Mouse (Mus musculus) MEL (cell line): Measurements from ENCODE around the gene Haao. TPM values are rescaled to one million over a fixed set of nuclear protein-coding genes. Genes with fewer than 3 reads are reported as not detected.

Source experiments
- DNase-seq: peaks from one replicate; pipeline ENCODE4 v3.0.0; 2011; ENCODE audit warnings: low read depth, low spot score
- H3K27ac ChIP-seq: 2 replicates; pipeline ENCODE4 v1.5.1; 2012; ENCODE audit warnings: low read depth, mild to moderate bottlenecking, control low read depth, low read length, moderate library complexity; ENCODE audit not compliant: control insufficient read depth
- H3K27me3 ChIP-seq, 2 experiments: fragments of 150-350 bp in 1 of 2; sonication (generic) in 1 of 2; 2 replicates each; pipeline ENCODE4 v1.6.1; 2012; ENCODE audit warnings: low read length in 2 of 2, mild to moderate bottlenecking in 2 of 2, improper control_type of control experiment in 1 of 2, moderate library complexity in 1 of 2; ENCODE audit not compliant: insufficient read depth in 2 of 2, control insufficient read depth in 1 of 2
- H3K36me3 ChIP-seq, 2 experiments: 2 replicates each; pipeline ENCODE4 v1.6.1; 2012 to 2014; ENCODE audit warnings: low read length in 2 of 2, improper control_type of control experiment in 1 of 2, inconsistent platforms in 1 of 2, mild to moderate bottlenecking in 1 of 2; ENCODE audit not compliant: insufficient read depth in 2 of 2, control insufficient read depth in 1 of 2
- H3K4me1 ChIP-seq, 2 experiments: fragments of 150-350 bp in 1 of 2; sonication (generic) in 1 of 2; 2 replicates each; pipeline ENCODE4 v1.6.1; 2012; ENCODE audit warnings: low read length in 2 of 2, improper control_type of control experiment in 1 of 2, mild to moderate bottlenecking in 1 of 2; ENCODE audit not compliant: insufficient read depth in 2 of 2, control insufficient read depth in 1 of 2
- H3K4me3 ChIP-seq, 2 experiments: fragments of 150-350 bp in 1 of 2; sonication (generic) in 1 of 2; 2 replicates each; pipeline ENCODE4 v1.5.1; 2012; ENCODE audit warnings: low read depth in 2 of 2, low read length in 2 of 2, mild to moderate bottlenecking in 2 of 2, moderate library complexity in 2 of 2, control low read depth in 1 of 2, improper control_type of control experiment in 1 of 2; ENCODE audit not compliant: control insufficient read depth in 1 of 2, insufficient read depth in 1 of 2
- H3K79me2 ChIP-seq: 2 replicates; pipeline ENCODE4 v1.6.1; 2012; ENCODE audit warnings: mild to moderate bottlenecking, low read length, moderate library complexity; ENCODE audit not compliant: control insufficient read depth, poor library complexity, insufficient read depth
- H3K9ac ChIP-seq: 2 replicates; pipeline ENCODE4 v1.6.1; 2012; ENCODE audit warnings: low read depth, mild to moderate bottlenecking, control low read depth, low read length, moderate library complexity; ENCODE audit not compliant: control insufficient read depth, poor library complexity, severe bottlenecking
- H3K9me3 ChIP-seq: fragments of 150-350 bp; sonication (generic); replicated peaks from 2 replicates; pipeline ENCODE4 v1.6.1; 2012; ENCODE audit warnings: mild to moderate bottlenecking, low read length, improper control_type of control experiment, moderate library complexity; ENCODE audit not compliant: insufficient read depth
- BHLHE40 ChIP-seq: IDR thresholded peaks from 2 replicates; pipeline ENCODE4 v1.6.1; 2012; ENCODE audit warnings: low read depth, mild to moderate bottlenecking, inconsistent platforms, low read length, improper control_type of control experiment, borderline replicate concordance
- EP300 ChIP-seq, 2 experiments: IDR thresholded peaks; 2 replicates each; pipeline ENCODE4 v1.6.1; 2011; ENCODE audit warnings: improper control_type of control experiment in 2 of 2, low read length in 2 of 2, low read depth in 1 of 2, mild to moderate bottlenecking in 1 of 2
- ETS1 ChIP-seq: IDR thresholded peaks from 2 replicates; pipeline ENCODE4 v1.6.1; 2012; ENCODE audit warnings: low read depth, mild to moderate bottlenecking, inconsistent platforms, low read length, improper control_type of control experiment, moderate library complexity
- GATA1 ChIP-seq: IDR thresholded peaks from 2 replicates; pipeline ENCODE4 v1.6.1; 2011; ENCODE audit warnings: low read depth, low read length, improper control_type of control experiment
- HCFC1 ChIP-seq: IDR thresholded peaks from 2 replicates; pipeline ENCODE4 v1.6.1; 2012; ENCODE audit warnings: low read depth, mild to moderate bottlenecking, inconsistent platforms, low read length, improper control_type of control experiment, moderate library complexity
- JUND ChIP-seq: IDR thresholded peaks from 2 replicates; pipeline ENCODE4 v1.6.1; 2011; ENCODE audit warnings: low read depth, mild to moderate bottlenecking, improper control_type of control experiment, low read length
- MYB ChIP-seq: IDR thresholded peaks from 2 replicates; pipeline ENCODE4 v1.6.1; 2011; ENCODE audit warnings: mild to moderate bottlenecking, low read depth, low read length, improper control_type of control experiment
- NRF1 ChIP-seq: IDR thresholded peaks from 2 replicates; pipeline ENCODE4 v1.6.1; 2014; ENCODE audit warnings: low read depth, mild to moderate bottlenecking, inconsistent platforms, low read length, improper control_type of control experiment, moderate library complexity; ENCODE audit not compliant: poor library complexity, insufficient read depth, severe bottlenecking
- POLR2A ChIP-seq, 2 experiments: IDR thresholded peaks; 2 replicates each; pipeline ENCODE4 v1.6.1; 2011 to 2012; ENCODE audit warnings: low read length in 2 of 2, mild to moderate bottlenecking in 2 of 2, control low read depth in 1 of 2, improper control_type of control experiment in 1 of 2, low read depth in 1 of 2, moderate library complexity in 1 of 2; ENCODE audit not compliant: control insufficient read depth in 1 of 2, insufficient read depth in 1 of 2, poor library complexity in 1 of 2
- POLR2AphosphoS2 ChIP-seq: IDR thresholded peaks from 2 replicates; pipeline ENCODE4 v1.6.1; 2011; ENCODE audit warnings: low read length, improper control_type of control experiment
- RCOR1 ChIP-seq: IDR thresholded peaks from 2 replicates; pipeline ENCODE4 v1.6.1; 2012; ENCODE audit warnings: low read depth, mild to moderate bottlenecking, inconsistent platforms, low read length, improper control_type of control experiment
- SIN3A ChIP-seq: IDR thresholded peaks from 2 replicates; pipeline ENCODE4 v1.6.1; 2012; ENCODE audit warnings: low read length, improper control_type of control experiment, inconsistent platforms
- SMC3 ChIP-seq: IDR thresholded peaks from 2 replicates; pipeline ENCODE4 v1.6.1; 2011; ENCODE audit warnings: low read depth, low read length, improper control_type of control experiment
- TAL1 ChIP-seq: IDR thresholded peaks from 2 replicates; pipeline ENCODE4 v1.6.1; 2012; ENCODE audit warnings: mild to moderate bottlenecking, inconsistent platforms, low read length, moderate library complexity, mixed read lengths
- TBP ChIP-seq: IDR thresholded peaks from 2 replicates; pipeline ENCODE4 v1.8.0; 2011; ENCODE audit warnings: low read depth, low read length, improper control_type of control experiment
- TCF12 ChIP-seq: IDR thresholded peaks from 2 replicates; pipeline ENCODE4 v1.6.1; 2014; ENCODE audit warnings: low read depth, mild to moderate bottlenecking, inconsistent platforms, low read length, improper control_type of control experiment, moderate library complexity
- UBTF ChIP-seq: IDR thresholded peaks from 2 replicates; pipeline ENCODE4 v1.6.1; 2012; ENCODE audit warnings: low read depth, mild to moderate bottlenecking, inconsistent platforms, low read length, improper control_type of control experiment, moderate library complexity, borderline replicate concordance; ENCODE audit not compliant: insufficient read depth
- USF1 ChIP-seq: IDR thresholded peaks from 2 replicates; pipeline ENCODE4 v1.6.1; 2014; ENCODE audit warnings: low read depth, mild to moderate bottlenecking, inconsistent platforms, low read length, improper control_type of control experiment, moderate library complexity
- USF2 ChIP-seq, 2 experiments: IDR thresholded peaks; 2 replicates each; pipeline ENCODE4 v1.6.1; 2011 to 2012; ENCODE audit warnings: improper control_type of control experiment in 2 of 2, low read length in 2 of 2, borderline replicate concordance in 1 of 2, inconsistent platforms in 1 of 2, low read depth in 1 of 2, mild to moderate bottlenecking in 1 of 2; ENCODE audit not compliant: insufficient read depth in 1 of 2
- ZC3H11A ChIP-seq: IDR thresholded peaks from 2 replicates; pipeline ENCODE4 v1.6.1; 2012; ENCODE audit warnings: low read depth, mild to moderate bottlenecking, inconsistent platforms, low read length, improper control_type of control experiment
- ZMIZ1 ChIP-seq: IDR thresholded peaks from 2 replicates; pipeline ENCODE4 v1.6.1; 2012; ENCODE audit warnings: low read depth, mild to moderate bottlenecking, inconsistent platforms, low read length, improper control_type of control experiment, moderate library complexity
- polyA plus RNA-seq, 2 experiments: library from polyadenylated mRNA; stranded (reverse) in 1 of 2; unstranded in 1 of 2; fragments of >175 nt in 1 of 2; fragments of >200 nt in 1 of 2; gene quantifications; 2 replicates each; pipeline versions ENCODE4 v1.2.1 to v1.2.4; 2012; ENCODE audit warnings: low replicate concordance in 2 of 2, low read depth in 1 of 2; ENCODE audit not compliant: insufficient read length in 2 of 2, insufficient read depth in 1 of 2, missing spikeins in 1 of 2
- total RNA-seq: library from RNA; depleted of rRNA; stranded (reverse); fragments of 300-350 nt; gene quantifications from 2 replicates; pipeline ENCODE4 v1.2.3, GENCODE M21; 2012

Haao gene
- total and polyA plus RNA-seq, 3 experiments = 1.5 to 2.8 TPM; not detected in 1

DNA sequence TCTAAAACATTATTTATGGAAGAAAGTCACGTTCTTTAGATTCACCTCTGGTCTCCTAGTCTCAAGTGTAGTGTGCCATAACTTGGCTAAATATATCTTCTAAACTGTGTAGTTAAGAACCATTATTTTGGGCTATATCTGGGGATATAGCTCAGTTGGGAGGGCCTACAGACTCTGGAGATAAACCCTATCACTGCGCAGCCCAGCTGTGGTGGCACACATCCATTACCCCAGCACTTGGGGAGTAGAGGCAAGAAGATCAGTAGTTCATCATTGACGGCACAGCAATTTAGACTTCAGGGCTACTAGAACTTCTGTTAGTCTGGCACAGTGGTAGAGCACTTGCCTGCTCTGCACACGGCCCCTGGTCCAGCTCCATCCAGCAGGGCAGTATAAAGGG is 34.7 kb downstream of the Haao start:
- Histone ChIP-seq H3K27me3 (no peaks in the 10 kb centered on the region), H3K9me3 (no peaks in the 10 kb centered on the region), H3K79me2 (no peaks in the 10 kb centered on the region; the same call in 1 of the 2 replicates), H3K4me3 (no peak overlapping the region), H3K9ac (no peak overlapping the region), H3K36me3 (peaks cover 0 to 20% of the 10 kb centered on the region in 2 experiments; a peak in 2 of 4 replicates), H3K4me1 (peaks cover 11 to 26% of the 10 kb centered on the region in 2 experiments), H3K27ac (no peak overlapping the region)
- DNase-seq = peak; percentile 58
- TF ChIP-seq MYB (no peak), ZMIZ1 (no peak), POLR2A (IDR thresholded peaks at IDR 0.05; ENCODE audit: control insufficient read depth in 1 of 2, insufficient read depth in 1 of 2, low read depth in 1 of 2, low read length in 2 of 2, poor library complexity in 1 of 2) (no peak), BHLHE40 (no peak), TAL1 (no peak), POLR2AphosphoS2 (no peak), NRF1 (peak; percentile 44; the same call in 1 of the 2 replicates), ETS1 (peak; percentile 89), HCFC1 (no peak), GATA1 (peak; percentile 76), TCF12 (peak; percentile 62; the same call in 1 of the 2 replicates), SIN3A (peak; percentile 61), SMC3 (no peak), EP300 (IDR thresholded peaks at IDR 0.05; ENCODE audit: low read depth in 1 of 2, low read length in 2 of 2) (peak; percentile 55 to 66), RCOR1 (peak; percentile 29; the same call in 1 of the 2 replicates), TBP (no peak), JUND (no peak)

DNA sequence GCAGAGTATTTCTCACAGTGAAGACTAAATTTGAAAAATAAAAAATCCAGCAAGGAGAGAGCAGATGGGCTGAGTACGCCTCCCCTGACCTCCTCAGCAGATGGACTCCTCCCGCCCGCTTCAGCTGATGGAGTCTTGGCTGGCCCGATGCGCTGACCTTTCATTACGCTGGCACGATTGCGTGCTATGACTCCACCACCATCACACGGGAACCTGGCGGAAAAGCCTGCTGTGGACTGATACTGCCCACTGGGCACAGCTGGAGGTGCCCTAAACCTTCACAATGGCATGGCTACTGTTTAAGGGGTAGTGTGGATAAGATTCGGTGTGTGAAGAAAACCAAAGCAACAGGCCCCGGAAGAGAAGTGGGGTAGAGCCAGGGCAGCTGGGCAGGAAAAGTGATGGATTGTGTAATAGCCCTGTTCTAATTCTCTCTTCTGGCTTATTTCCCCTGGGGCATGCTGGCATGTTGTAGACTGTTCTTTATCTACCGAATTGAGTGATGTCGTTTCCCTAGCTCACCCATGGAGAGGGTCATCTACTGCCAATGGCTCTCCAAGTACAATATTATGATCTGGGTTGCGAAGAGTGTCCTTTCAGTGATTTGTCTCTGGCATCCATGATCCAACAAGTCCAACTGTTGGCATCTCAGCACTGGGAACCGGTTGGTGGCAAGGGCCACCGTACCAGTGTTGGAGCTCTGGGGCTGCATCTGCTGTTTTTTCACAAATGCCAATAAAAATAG is 35.4 kb downstream of the Haao start:
- Histone ChIP-seq H3K9ac (no peak overlapping the region), H3K27ac (no peak overlapping the region), H3K27me3 (no peaks in the 10 kb centered on the region), H3K36me3 (peaks cover 0 to 22% of the 10 kb centered on the region in 2 experiments; a peak in 2 of 4 replicates), H3K9me3 (no peaks in the 10 kb centered on the region), H3K4me1 (peaks cover 11 to 26% of the 10 kb centered on the region in 2 experiments), H3K4me3 (no peak overlapping the region), H3K79me2 (no peaks in the 10 kb centered on the region; the same call in 1 of the 2 replicates)
- no peak for DNase-seq
- TF ChIP-seq ZC3H11A (no peak), UBTF (no peak), USF1 (no peak), USF2 (IDR thresholded peaks at IDR 0.05; ENCODE audit: borderline replicate concordance in 1 of 2, insufficient read depth in 1 of 2, low read depth in 1 of 2, low read length in 2 of 2) (no peak), SIN3A (no peak), POLR2AphosphoS2 (no peak), ETS1 (no peak)
